Mouse (Mus musculus) heart, postnatal 0 days (tissue): ENCODE results near the gene Unc13b.

ENCODE experiments used
- CTCF ChIP-seq: IDR thresholded peaks from 2 replicates; pipeline ENCODE4 v1.5.1; 2016; ENCODE audit warnings: antibody characterized with exemption, control low read depth, low read depth
- EP300 ChIP-seq: IDR thresholded peaks from 2 replicates; pipeline ENCODE4 v1.6.1; 2016; ENCODE audit warnings: antibody characterized with exemption, low read depth

DNA sequence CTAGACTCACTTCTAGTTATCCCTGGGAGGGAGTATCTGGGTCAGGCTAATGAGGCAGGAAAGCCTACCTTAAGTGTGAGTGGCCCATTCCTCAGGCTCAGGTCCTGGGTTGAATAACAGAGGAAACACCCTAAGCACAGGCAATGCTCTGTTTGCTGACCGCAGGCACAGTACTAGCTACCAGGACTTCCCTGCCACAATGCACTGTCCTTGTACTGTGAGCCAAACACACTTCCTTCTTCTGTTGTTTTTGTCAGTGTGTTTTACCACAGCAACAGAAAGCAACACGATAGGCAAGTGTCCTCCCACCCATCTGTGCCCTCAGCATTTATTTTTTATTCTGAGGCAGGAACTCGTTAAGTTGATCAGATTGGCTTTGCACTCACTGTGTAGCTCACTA is 228.6 kb downstream of the Unc13b start:
- TF ChIP-seq CTCF (no peak), EP300 (no peak)
